Mouse (Mus musculus): Measurements from ENCODE around the gene Tcn2. TPM values are rescaled to one million over a fixed set of nuclear protein-coding genes. Genes with fewer than 3 reads are reported as not detected.
"Not testable (repeated sequence)": the region's sequence is repeated elsewhere in the genome, so short reads cannot be mapped to it uniquely, and the experiment has no call there.

Tcn2 gene
- polyA plus RNA-seq, 1 experiment from 2014 or later, result 37.3 TPM

DNA sequence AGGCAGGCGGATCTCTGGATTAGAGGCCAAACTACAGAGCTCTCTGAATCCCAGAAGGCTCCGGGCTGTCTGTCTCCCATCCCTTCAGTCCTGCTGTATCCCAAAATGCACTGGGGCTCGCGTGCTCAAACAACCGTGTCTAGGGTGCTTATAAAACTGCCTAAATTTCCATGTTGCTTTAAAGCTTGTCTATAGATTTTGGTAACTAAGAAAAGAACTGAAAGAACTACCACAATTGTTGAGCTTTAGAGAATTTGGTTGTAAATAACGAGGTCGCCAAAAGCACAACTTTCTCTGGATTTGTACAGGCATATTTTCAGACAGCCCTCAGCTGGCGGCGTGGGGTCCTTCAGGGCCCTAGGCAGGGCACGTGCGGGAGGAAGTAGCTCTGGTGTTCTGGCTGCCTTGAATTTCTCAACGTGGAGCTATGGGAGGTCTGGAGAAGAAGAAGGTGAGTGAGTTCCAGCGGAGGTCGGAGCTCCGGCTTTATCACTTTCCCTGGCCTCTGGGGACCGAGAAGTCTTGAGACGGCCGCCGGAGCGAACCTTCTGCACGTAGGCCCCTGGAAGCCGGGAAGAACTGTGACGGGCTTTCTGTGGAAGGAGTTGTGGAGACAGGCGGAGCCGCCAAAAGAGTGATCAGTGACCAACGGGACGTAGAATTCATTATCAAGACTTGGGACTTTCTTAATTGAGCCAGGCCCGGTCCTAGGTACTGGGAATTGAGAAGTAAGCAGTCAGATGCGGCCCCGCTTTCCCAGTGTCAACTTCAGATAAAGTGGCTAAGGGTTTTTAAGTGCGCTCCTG, 31.9 kb upstream of the Tcn2 start, which contains the start of gene Pes1:
Gene Pes1, plus strand, starts transcription at position 366 of the 806 bp plus-strand sequence.
- Histone ChIP-seq H3K27me3 (ENCODE audit: control insufficient read depth, insufficient read depth, low read depth, low read length) (no peaks in the 10 kb centered on the region), H3K4me1 (ENCODE audit: control insufficient read depth, low read depth, low read length) (peaks cover 7% of the 10 kb centered on the region), H3K4me2 (ENCODE audit: low read depth, low read length) (peak within 1 kb of the TSS; percentile 70), H3K36me3 (ENCODE audit: control insufficient read depth, insufficient read depth) (peaks cover 4% of the 10 kb centered on the region; the same call in 1 of the 2 replicates), H3K4me3 (ENCODE audit: low read depth, low read length) (peak within 1 kb of the TSS; percentile 80), H3K27ac (ENCODE audit: low read length) (peak within 1 kb of the TSS; percentile 56), H3K9ac (ENCODE audit: low read depth, low read length) (peak within 1 kb of the TSS; percentile 69), H3K9me3 (replicated peaks; ENCODE audit: control insufficient read depth, low read length) (no peaks in the 10 kb centered on the region)
- WGBS (ENCODE audit: insufficient replicate concordance), result under 1% methylated on average over 31 of the region's 31 CpGs
- peak; percentile 91 for ATAC-seq (ENCODE audit: low read depth)

DNA sequence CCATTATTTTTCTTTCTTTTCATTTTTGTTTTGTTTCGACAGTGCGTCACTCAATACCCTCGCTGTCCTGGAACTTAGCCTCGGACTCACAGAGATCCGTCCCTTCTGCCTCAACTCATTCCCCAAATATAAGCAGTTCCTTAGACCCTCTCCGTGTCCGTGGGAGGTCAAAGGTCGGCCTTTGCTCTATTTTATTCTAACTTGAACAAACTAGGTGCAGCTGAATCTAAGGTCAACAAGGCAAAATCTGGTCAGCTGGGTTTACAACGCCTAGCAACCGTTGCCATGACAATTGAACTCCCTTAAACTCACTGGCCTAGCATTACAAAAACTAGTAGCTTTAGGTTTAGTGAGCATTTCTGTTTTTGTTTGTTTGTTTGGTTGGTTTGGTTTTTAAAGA, 31.2 kb upstream of the Tcn2 start:
- H3K27me3 ChIP-seq (ENCODE audit: control insufficient read depth, insufficient read depth, low read depth, low read length), result no peaks in the 10 kb centered on the region
- H3K27ac ChIP-seq (ENCODE audit: low read length), result 0 out of 2 replicates have a peak overlapping the region, but pooled peaks have one; percentile 5
- peak overlapping the region; percentile 80 for H3K4me3 ChIP-seq (ENCODE audit: low read depth, low read length)
- no peaks in the 10 kb centered on the region for H3K9me3 ChIP-seq (replicated peaks; ENCODE audit: control insufficient read depth, low read length)
- WGBS (ENCODE audit: insufficient replicate concordance), result 68% methylated on average over 10 of the region's 10 CpGs
- H3K9ac ChIP-seq (ENCODE audit: low read depth, low read length), result peak overlapping the region; percentile 44; the same call in 1 of the 2 replicates
- 0 out of 2 replicates have a peak, but pooled peaks have one; percentile 2 for ATAC-seq (ENCODE audit: low read depth)
- 0 out of 2 replicates have a peak, but pooled peaks cover under 1% of the 10 kb centered on the region for H3K36me3 ChIP-seq (ENCODE audit: control insufficient read depth, insufficient read depth)
- H3K4me1 ChIP-seq (ENCODE audit: control insufficient read depth, low read depth, low read length), result peaks cover 7% of the 10 kb centered on the region
- peak overlapping the region; percentile 70 for H3K4me2 ChIP-seq (ENCODE audit: low read depth, low read length)

DNA sequence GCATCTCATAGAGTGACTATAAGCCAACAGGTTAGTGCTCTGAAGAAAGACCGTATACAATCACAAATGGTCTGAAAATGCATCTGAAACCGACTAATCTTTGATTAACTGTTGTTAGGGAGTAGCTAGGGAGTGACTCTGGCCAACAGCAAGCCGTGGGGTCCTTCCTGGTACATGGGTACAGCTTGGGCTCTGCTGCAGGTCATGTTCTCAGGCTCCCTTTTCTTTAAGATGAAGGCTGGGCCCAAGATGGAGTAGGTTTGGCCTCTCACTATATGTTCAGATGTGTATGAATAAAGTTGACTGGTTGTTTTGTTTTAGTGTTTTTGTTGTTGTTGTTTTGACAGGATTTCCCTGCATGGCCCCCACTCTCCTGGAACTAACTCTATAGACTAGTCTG, 29.8 kb upstream of the Tcn2 start:
- Histone ChIP-seq H3K9me3 (replicated peaks; ENCODE audit: control insufficient read depth, low read length) (no peaks in the 10 kb centered on the region), H3K9ac (ENCODE audit: low read depth, low read length) (no peak overlapping the region), H3K27ac (ENCODE audit: low read length) (no peak overlapping the region), H3K4me3 (ENCODE audit: low read depth, low read length) (no peak overlapping the region), H3K36me3 (ENCODE audit: control insufficient read depth, insufficient read depth) (no peaks in the 10 kb centered on the region), H3K4me2 (ENCODE audit: low read depth, low read length) (no peak overlapping the region), H3K27me3 (ENCODE audit: control insufficient read depth, insufficient read depth, low read depth, low read length) (no peaks in the 10 kb centered on the region), H3K4me1 (ENCODE audit: control insufficient read depth, low read depth, low read length) (peaks cover 7% of the 10 kb centered on the region)
- WGBS (ENCODE audit: insufficient replicate concordance), result 66% methylated on average over 3 of the region's 3 CpGs
- no peak for ATAC-seq (ENCODE audit: low read depth)

DNA sequence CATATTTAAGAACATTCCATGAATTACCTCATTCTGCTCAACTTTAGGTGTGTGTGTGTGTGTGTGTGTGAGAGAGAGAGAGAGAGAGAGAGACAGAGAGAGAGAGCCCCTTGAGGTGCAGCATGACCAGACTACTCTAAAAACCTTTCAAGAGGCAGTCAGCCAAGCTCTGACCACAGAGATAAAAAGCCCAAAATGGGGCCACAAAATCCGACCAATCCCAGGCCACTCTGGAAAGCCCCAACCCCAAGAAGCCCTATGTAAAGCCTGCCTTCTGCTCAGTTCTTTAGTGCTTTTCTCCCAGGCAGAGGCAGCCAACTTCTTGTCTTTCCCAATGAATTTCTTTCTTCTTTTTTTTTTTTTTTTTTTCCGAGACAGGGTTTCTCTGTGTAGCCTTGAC, 28.9 kb upstream of the Tcn2 start:
- Histone ChIP-seq H3K4me3 (ENCODE audit: low read depth, low read length) (no peak overlapping the region), H3K36me3 (ENCODE audit: control insufficient read depth, insufficient read depth) (no peaks in the 10 kb centered on the region), H3K9me3 (replicated peaks; ENCODE audit: control insufficient read depth, low read length) (no peaks in the 10 kb centered on the region), H3K9ac (ENCODE audit: low read depth, low read length) (no peak overlapping the region), H3K4me2 (ENCODE audit: low read depth, low read length) (no peak overlapping the region), H3K27ac (ENCODE audit: low read length) (no peak overlapping the region), H3K27me3 (ENCODE audit: control insufficient read depth, insufficient read depth, low read depth, low read length) (no peaks in the 10 kb centered on the region), H3K4me1 (ENCODE audit: control insufficient read depth, low read depth, low read length) (peaks cover 7% of the 10 kb centered on the region)
- no peak for ATAC-seq (ENCODE audit: low read depth)
- 21% methylated on average over 2 of the region's 2 CpGs for WGBS (ENCODE audit: insufficient replicate concordance)

DNA sequence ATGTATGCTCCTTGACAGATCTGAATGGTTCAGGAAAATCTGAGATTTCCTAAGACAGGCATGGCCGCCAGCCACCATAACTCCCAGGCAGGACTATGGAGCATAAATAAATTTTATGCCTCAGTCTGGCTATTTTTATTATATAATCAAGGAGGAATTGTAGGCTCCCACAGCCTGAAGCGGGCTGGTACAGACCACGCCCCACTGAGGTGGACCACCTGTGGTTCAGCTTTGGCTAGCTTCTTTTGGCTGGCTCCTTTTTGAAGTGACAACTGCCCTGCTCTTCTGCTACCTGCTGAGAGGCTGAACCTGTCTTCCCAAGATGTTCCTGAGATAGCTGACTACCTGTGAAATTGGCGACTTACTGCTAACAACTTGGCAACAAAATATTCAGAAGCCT, 23.4 kb upstream of the Tcn2 start:
- H3K27me3 ChIP-seq (ENCODE audit: control insufficient read depth, insufficient read depth, low read depth, low read length); H3K9me3 ChIP-seq (replicated peaks; ENCODE audit: control insufficient read depth, low read length); H3K9ac ChIP-seq (ENCODE audit: low read depth, low read length); H3K4me1 ChIP-seq (ENCODE audit: control insufficient read depth, low read depth, low read length); ATAC-seq (ENCODE audit: low read depth); H3K36me3 ChIP-seq (ENCODE audit: control insufficient read depth, insufficient read depth); H3K4me2 ChIP-seq (ENCODE audit: low read depth, low read length); H3K4me3 ChIP-seq (ENCODE audit: low read depth, low read length); H3K27ac ChIP-seq (ENCODE audit: low read length): not testable (repeated sequence)
- WGBS (ENCODE audit: insufficient replicate concordance), result 55% methylated on average over 4 of the region's 4 CpGs

DNA sequence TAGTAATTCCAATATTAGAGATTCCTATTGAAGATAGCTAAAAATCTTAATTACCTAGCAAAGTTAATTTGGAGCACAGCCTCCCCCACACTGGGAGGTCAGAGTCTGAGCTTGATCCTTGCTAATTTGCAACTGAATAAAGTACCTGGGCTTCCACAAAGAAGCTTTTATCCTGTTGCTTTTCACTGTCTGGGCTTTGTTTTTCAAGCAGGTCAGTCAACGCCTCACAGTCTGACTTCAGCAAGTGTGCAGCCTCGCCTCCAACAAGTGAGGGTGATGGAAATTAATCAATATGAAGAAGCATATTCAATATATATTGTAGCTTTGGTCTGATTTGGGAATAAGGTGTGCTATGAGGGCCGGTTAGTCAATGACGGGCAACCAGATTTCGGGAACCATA, 22.9 kb upstream of the Tcn2 start:
- H3K9me3 ChIP-seq (replicated peaks; ENCODE audit: control insufficient read depth, low read length); H3K27me3 ChIP-seq (ENCODE audit: control insufficient read depth, insufficient read depth, low read depth, low read length); H3K4me2 ChIP-seq (ENCODE audit: low read depth, low read length); H3K27ac ChIP-seq (ENCODE audit: low read length); H3K4me3 ChIP-seq (ENCODE audit: low read depth, low read length); H3K9ac ChIP-seq (ENCODE audit: low read depth, low read length); H3K4me1 ChIP-seq (ENCODE audit: control insufficient read depth, low read depth, low read length); ATAC-seq (ENCODE audit: low read depth); H3K36me3 ChIP-seq (ENCODE audit: control insufficient read depth, insufficient read depth): not testable (repeated sequence)
- WGBS (ENCODE audit: insufficient replicate concordance), result 71% methylated on average over 5 of the region's 5 CpGs

DNA sequence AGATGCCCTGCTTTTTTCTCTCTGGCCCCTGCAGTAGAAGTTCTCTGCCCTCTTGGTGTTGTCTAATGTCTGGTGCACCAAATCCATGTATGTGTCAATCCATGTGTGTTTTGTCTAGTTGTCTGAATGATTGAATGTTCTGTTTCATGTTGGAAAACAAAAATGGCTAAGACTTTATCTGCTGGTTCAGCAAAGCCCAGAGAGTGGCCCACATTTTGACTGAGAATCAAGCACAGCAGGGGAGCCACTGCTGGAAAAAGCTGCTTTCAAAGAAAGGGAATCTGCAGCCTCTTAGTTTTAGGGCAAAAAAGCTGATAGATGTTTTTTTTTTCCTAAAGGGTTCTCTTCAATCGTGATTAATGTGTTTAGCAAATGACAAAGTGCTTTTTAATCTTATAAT, 14.4 kb upstream of the Tcn2 start:
- Histone ChIP-seq H3K27me3 (ENCODE audit: control insufficient read depth, insufficient read depth, low read depth, low read length) (peaks cover 5% of the 10 kb centered on the region; the same call in 1 of the 2 replicates), H3K4me1 (ENCODE audit: control insufficient read depth, low read depth, low read length) (no peaks in the 10 kb centered on the region), H3K9me3 (replicated peaks; ENCODE audit: control insufficient read depth, low read length) (no peaks in the 10 kb centered on the region), H3K27ac (ENCODE audit: low read length) (no peak overlapping the region), H3K4me2 (ENCODE audit: low read depth, low read length) (no peak overlapping the region), H3K4me3 (ENCODE audit: low read depth, low read length) (no peak overlapping the region), H3K9ac (ENCODE audit: low read depth, low read length) (no peak overlapping the region), H3K36me3 (ENCODE audit: control insufficient read depth, insufficient read depth) (no peaks in the 10 kb centered on the region)
- ATAC-seq (ENCODE audit: low read depth), result no peak
- 17% methylated on average over 1 of the region's 1 CpGs for WGBS (ENCODE audit: insufficient replicate concordance)

DNA sequence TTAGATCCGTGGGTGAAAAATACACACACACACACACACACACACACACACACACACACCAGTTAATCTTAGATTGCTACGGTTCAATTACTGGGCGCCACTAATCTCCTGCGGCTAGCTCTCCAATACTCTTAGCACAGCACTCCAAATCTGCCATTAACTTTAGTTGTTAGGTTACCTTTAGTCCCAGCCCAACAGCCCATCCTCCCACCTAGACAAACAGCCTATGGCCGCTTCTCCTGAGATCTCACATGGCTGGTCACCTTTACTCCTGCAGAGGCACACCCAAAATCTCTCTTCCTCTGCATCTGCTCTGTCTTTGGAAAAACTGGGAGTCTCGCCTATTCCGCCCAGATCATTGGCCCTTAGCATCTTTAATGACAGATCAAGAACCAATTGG, 9.4 kb upstream of the Tcn2 start:
- Histone ChIP-seq H3K9ac (ENCODE audit: low read depth, low read length) (no peak overlapping the region), H3K4me1 (ENCODE audit: control insufficient read depth, low read depth, low read length) (no peaks in the 10 kb centered on the region), H3K4me2 (ENCODE audit: low read depth, low read length) (no peak overlapping the region), H3K27ac (ENCODE audit: low read length) (no peak overlapping the region), H3K36me3 (ENCODE audit: control insufficient read depth, insufficient read depth) (no peaks in the 10 kb centered on the region), H3K9me3 (replicated peaks; ENCODE audit: control insufficient read depth, low read length) (no peaks in the 10 kb centered on the region), H3K4me3 (ENCODE audit: low read depth, low read length) (no peak overlapping the region), H3K27me3 (ENCODE audit: control insufficient read depth, insufficient read depth, low read depth, low read length) (peaks cover 5% of the 10 kb centered on the region; the same call in 1 of the 2 replicates)
- 67% methylated on average over 7 of the region's 7 CpGs for WGBS (ENCODE audit: insufficient replicate concordance)
- no peak for ATAC-seq (ENCODE audit: low read depth)

DNA sequence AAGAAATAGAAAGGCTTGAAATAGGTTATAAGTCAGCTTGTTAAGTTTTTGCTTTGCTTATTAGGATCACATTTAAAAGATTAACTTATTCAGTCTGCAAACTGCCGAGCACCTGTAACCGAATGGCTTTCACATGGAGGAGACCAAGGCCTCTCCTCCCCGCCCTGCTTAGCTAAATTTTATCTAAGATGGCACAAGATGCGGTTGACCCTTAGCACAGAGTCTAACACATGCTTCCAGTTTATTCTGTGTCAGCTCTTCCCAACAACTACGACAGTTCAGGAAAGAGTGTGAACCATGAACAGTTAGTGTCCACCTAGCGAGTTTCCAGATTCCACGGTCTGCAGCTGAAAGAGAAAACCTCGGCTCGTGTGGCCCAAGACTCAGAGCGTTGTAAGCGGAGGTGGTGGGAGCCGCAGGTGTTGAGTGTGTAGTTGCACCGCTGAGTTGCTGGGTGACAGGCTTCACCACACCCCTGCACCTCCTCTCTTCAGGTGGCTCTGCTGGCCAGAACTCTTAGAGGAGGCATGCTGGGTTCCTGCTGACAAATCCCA, 5.4 kb upstream of the Tcn2 start:
- Histone ChIP-seq H3K4me1 (ENCODE audit: control insufficient read depth, low read depth, low read length) (no peaks in the 10 kb centered on the region), H3K9me3 (replicated peaks; ENCODE audit: control insufficient read depth, low read length) (no peaks in the 10 kb centered on the region), H3K4me3 (ENCODE audit: low read depth, low read length) (no peak overlapping the region), H3K9ac (ENCODE audit: low read depth, low read length) (no peak overlapping the region), H3K36me3 (ENCODE audit: control insufficient read depth, insufficient read depth) (no peaks in the 10 kb centered on the region), H3K4me2 (ENCODE audit: low read depth, low read length) (no peak overlapping the region), H3K27me3 (ENCODE audit: control insufficient read depth, insufficient read depth, low read depth, low read length) (no peaks in the 10 kb centered on the region), H3K27ac (ENCODE audit: low read length) (no peak overlapping the region)
- ATAC-seq (ENCODE audit: low read depth), result no peak
- 73% methylated on average over 13 of the region's 13 CpGs for WGBS (ENCODE audit: insufficient replicate concordance)
